Comparison of ENCODE assay signal across 8 mouse cellular contexts in the genomic region with DNA sequence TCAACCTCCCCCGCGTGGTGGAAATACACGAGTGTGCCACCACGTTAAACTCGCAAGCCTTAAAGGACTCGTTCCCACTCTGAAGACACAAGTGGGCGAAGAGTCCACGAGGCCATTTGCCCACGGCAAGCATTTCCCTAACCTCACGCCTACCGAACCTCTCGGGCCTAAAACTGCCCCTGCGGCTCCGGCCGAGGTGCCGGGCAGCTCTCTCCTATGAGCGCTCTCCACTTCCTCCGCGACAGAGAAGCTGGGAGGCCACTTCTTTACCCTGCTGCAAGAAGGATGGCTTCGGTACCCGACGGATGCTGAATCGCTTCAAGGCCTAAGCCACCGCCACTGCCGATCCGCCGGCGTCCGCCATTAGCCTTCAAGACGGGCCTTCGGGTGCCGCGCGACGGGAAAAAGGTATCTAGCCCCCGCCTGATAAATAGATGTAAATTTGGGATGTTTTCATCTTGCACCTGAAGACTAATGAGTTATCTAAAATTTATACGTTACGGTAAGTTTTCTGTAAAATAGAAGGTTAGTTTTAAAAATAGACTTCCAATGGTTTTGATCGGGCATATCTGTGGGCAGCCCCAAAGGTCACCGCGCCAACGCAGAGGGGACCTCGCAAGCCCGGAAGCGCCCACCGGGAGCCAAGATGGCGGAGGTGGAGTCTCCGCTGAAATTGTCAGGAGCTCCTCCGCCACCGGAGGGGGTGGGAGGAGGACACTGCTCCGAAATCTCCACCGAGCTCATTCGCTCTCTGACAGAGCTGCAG. TPM values are rescaled to one million over a fixed set of nuclear protein-coding genes. Genes with fewer than 3 reads are reported as not detected.
DNase-seq lines count a peak whose midpoint lies in the region; ATAC-seq lines count a peak whose summit lies in the region.

A gene (plus strand): TSS at position 196 of the 766 bp plus-strand sequence.
A gene (minus strand): TSS at position 383 of the 766 bp plus-strand sequence.

- under 1% methylated on average over 53 of the region's 53 CpGs for WGBS in hindbrain, embryonic 16.5 days
- 1% methylated on average over 53 of the region's 53 CpGs for WGBS in macrophage (ENCODE audit: missing documents)

- peaks cover 80% of the 10 kb centered on the region for H3K79me2 ChIP-seq in macrophage (ENCODE audit: inconsistent target)

- DNase-seq in T-cell, adult 2 months (ENCODE audit: low spot score), result peak; percentile 87
- peak; percentile 89 to 90 for DNase-seq in cerebellum, postnatal 36 days
- peak; percentile 89 for DNase-seq in gastrocnemius, adult 18-20 months (ENCODE audit: low spot score)
- peak; percentile 83 to 89 for DNase-seq in left cerebral cortex, adult 18-20 months (ENCODE audit: low spot score in 2 of 2)
- peak; percentile 88 for DNase-seq in right cerebral cortex, adult 18-20 months
- DNase-seq in urinary bladder, postnatal 10 days (ENCODE audit: low spot score), result peak; percentile 34

- H3K36me3 ChIP-seq in hindbrain, embryonic 16.5 days (ENCODE audit: control insufficient read depth, insufficient read depth, low read length), result peaks cover 26% of the 10 kb centered on the region
- peaks cover 52% of the 10 kb centered on the region for H3K36me3 ChIP-seq in macrophage (ENCODE audit: inconsistent target)

- H3K27ac ChIP-seq in hindbrain, embryonic 16.5 days (ENCODE audit: low read depth, low read length), result peak within 1 kb of the TSS; percentile 89
- peak within 1 kb of the TSS; percentile 84 for H3K27ac ChIP-seq in macrophage

- H3K27me3 ChIP-seq in hindbrain, embryonic 16.5 days (replicated peaks; ENCODE audit: control insufficient read depth, insufficient read depth, low read length), result no peaks in the 10 kb centered on the region

- H3K4me2 ChIP-seq in hindbrain, embryonic 16.5 days (ENCODE audit: low read length), result peak within 1 kb of the TSS; percentile 82

- peak within 1 kb of the TSS; percentile 95 for H3K9ac ChIP-seq in hindbrain, embryonic 16.5 days (ENCODE audit: low read depth, low read length)

- ATAC-seq in hindbrain, embryonic 16.5 days, result peak; percentile 96

- no peaks in the 10 kb centered on the region for H3K9me3 ChIP-seq in hindbrain, embryonic 16.5 days (ENCODE audit: control insufficient read depth, low read length)

- peak within 1 kb of the TSS; percentile 93 for H3K4me3 ChIP-seq in hindbrain, embryonic 16.5 days (ENCODE audit: low read length)
- H3K4me3 ChIP-seq in macrophage (ENCODE audit: inconsistent target), result peak within 1 kb of the TSS; percentile 100

- H3K4me1 ChIP-seq in hindbrain, embryonic 16.5 days (ENCODE audit: control insufficient read depth, insufficient read depth, low read depth, low read length), result peaks cover 21% of the 10 kb centered on the region

RNA-seq across cellular contexts. Expression of the first gene that starts in this region (rescaled TPM):
- 10 to 100 TPM; 63.7 to 63.8 TPM for total RNA-seq in gastrocnemius, adult 18-20 months (2021)
- polyA plus RNA-seq in hindbrain, embryonic 16.5 days (2015; fragmentation: Nextera tagmentation; extraction: Ambion mirVana), result 74.1 and 77.4 TPM in 2 replicates
- 10 to 100 TPM; 54.3 to 58.6 TPM for total RNA-seq in left cerebral cortex, adult 18-20 months (2021)
- 100 to 1,000 TPM in 22 of 26 experiments, 10 to 100 TPM in 4; 83.5 to 265 (median 188) TPM for total RNA-seq in macrophage (2018; cell fraction: chromatin; rRNA removed)
- 10 to 100 TPM; 25.8 to 53.3 (median 40.4) TPM for total RNA-seq in macrophage (2018; cell fraction: cytosol; rRNA removed)
- 100 to 1,000 TPM in 1 of 26 experiments, 10 to 100 TPM in 25; 41.4 to 137 (median 79.0) TPM for total RNA-seq in macrophage (2018; cell fraction: nucleus; rRNA removed)
- 29.1 to 44.7 TPM (median 32.2 TPM) in 3 replicates for polyA plus RNA-seq in macrophage (2018)

RNA-seq across cellular contexts. Expression of the second gene that starts in this region (rescaled TPM):
- 10 to 100 TPM; 13.2 to 16.1 TPM for total RNA-seq in gastrocnemius, adult 18-20 months (2021)
- polyA plus RNA-seq in hindbrain, embryonic 16.5 days (2015; fragmentation: Nextera tagmentation; extraction: Ambion mirVana), result 78.4 and 92.3 TPM in 2 replicates
- 10 to 100 TPM; 61.7 to 63.8 TPM for total RNA-seq in left cerebral cortex, adult 18-20 months (2021)
- 100 to 1,000 TPM in 23 of 26 experiments, 10 to 100 TPM in 3; 73.2 to 229 (median 141) TPM for total RNA-seq in macrophage (2018; cell fraction: chromatin; rRNA removed)
- total RNA-seq in macrophage (2018; cell fraction: cytosol; rRNA removed), result 10 to 100 TPM; 25.3 to 50.4 (median 39.5) TPM
- total RNA-seq in macrophage (2018; cell fraction: nucleus; rRNA removed), result 100 to 1,000 TPM in 7 of 26 experiments, 10 to 100 TPM in 19; 58.7 to 167 (median 87.9) TPM
- polyA plus RNA-seq in macrophage (2018), result 34.3 to 64.6 TPM (median 41.6 TPM) in 3 replicates

Comparison
In these comparisons a context has a peak if more than half of its experiments do, and no peak if none do; other contexts are left out.
1. Peak in every context shown above with its lines: DNase-seq, ATAC-seq, H3K4me3 ChIP-seq and H3K27ac ChIP-seq.
2. DNase-seq: peak in every context shown above with its lines; median percentile 90 in cerebellum, postnatal 36 days; 89 in gastrocnemius, adult 18-20 months; 88 in right cerebral cortex, adult 18-20 months; 87 in T-cell, adult 2 months; 86 in left cerebral cortex, adult 18-20 months; 34 in urinary bladder, postnatal 10 days.